Mouse (Mus musculus) small intestine, adult 2 months (tissue): Measurements from ENCODE around the gene Olfr491. TPM values are rescaled to one million over a fixed set of nuclear protein-coding genes. Genes with fewer than 3 reads are reported as not detected.

Source experiments
- H3K27ac ChIP-seq: fragments of 200-500 bp; 2 replicates; pipeline ENCODE4 v1.5.1; 2012; ENCODE audit warnings: low read depth, low read length, control low read depth, inconsistent platforms; ENCODE audit not compliant: insufficient read depth
- H3K27me3 ChIP-seq: fragments of 200-500 bp; 2 replicates; pipeline ENCODE4 v1.6.1; 2012; ENCODE audit warnings: mild to moderate bottlenecking, moderate library complexity, low read length, inconsistent platforms; ENCODE audit not compliant: control insufficient read depth, insufficient read depth
- H3K36me3 ChIP-seq: fragments of 200-500 bp; 2 replicates; pipeline ENCODE4 v1.6.1; 2012; ENCODE audit warnings: mild to moderate bottlenecking, low read length, control low read depth, inconsistent platforms; ENCODE audit not compliant: control insufficient read depth, insufficient read depth
- H3K4me1 ChIP-seq: fragments of 200-500 bp; 2 replicates; pipeline ENCODE4 v1.6.1; 2012; ENCODE audit warnings: low read length, inconsistent platforms, mixed read lengths; ENCODE audit not compliant: control insufficient read depth, insufficient read depth, insufficient read length
- H3K4me3 ChIP-seq: fragments of 200-500 bp; 2 replicates; pipeline ENCODE4 v1.5.1; 2012; ENCODE audit warnings: low read depth, mild to moderate bottlenecking, control low read depth, inconsistent platforms, low read length, moderate library complexity
- CTCF ChIP-seq: fragments of 200-500 bp; IDR thresholded peaks from 2 replicates; pipeline ENCODE4 v1.5.1; 2012; ENCODE audit warnings: low read depth, mild to moderate bottlenecking, control low read depth, inconsistent platforms, low read length, moderate library complexity, mixed read lengths; ENCODE audit not compliant: insufficient replicate concordance, insufficient read length; ENCODE audit errors: extremely low read depth
- POLR2A ChIP-seq: fragments of 200-500 bp; IDR thresholded peaks from 2 replicates; pipeline ENCODE4 v1.6.1; 2012; ENCODE audit warnings: low read depth, mild to moderate bottlenecking, control low read depth, inconsistent platforms, low read length, moderate library complexity
- WGBS: fragments of 180-500 bp; shearing (Covaris S2); methylation state at CpG from one replicate; pipeline ENCODE4 v1.1.7; 2018; 5-methylcytosine and 5-hydroxymethylcytosine counted together
- polyA plus RNA-seq: library from polyadenylated mRNA; depleted of rRNA; stranded (reverse); fragments of >200 nt; gene quantifications from 2 replicates; pipeline ENCODE4 v1.2.3, GENCODE M21; 2012; rRNA removed

The Olfr491 gene
- not detected in 2 replicates for polyA plus RNA-seq

GRCm38 (mm10) chr7:108313151-108313550 is at the start of gene Olfr491:
TSS of gene Olfr491 (plus strand) at chr7:108313451.
- no peaks in the 10 kb centered on the region for H3K4me1 ChIP-seq
- TF ChIP-seq POLR2A = no peak
- TF ChIP-seq CTCF = no peak
- H3K36me3 ChIP-seq = no peaks in the 10 kb centered on the region
- H3K27me3 ChIP-seq = no peaks in the 10 kb centered on the region
- H3K27ac ChIP-seq = no peak within 1 kb of the TSS
- 41% methylated on average over 1 of the region's 1 CpGs for WGBS
- no peak within 1 kb of the TSS for H3K4me3 ChIP-seq

- Histone ChIP-seq H3K4me3 (no peak within 1 kb of the TSS), H3K27ac (no peak within 1 kb of the TSS), H3K36me3 (no peaks in the 10 kb centered on the region), H3K27me3 (no peaks in the 10 kb centered on the region), H3K4me1 (no peaks in the 10 kb centered on the region)
- TF ChIP-seq CTCF (no peak), POLR2A (no peak)
These were observed 24.4 kb upstream of the Olfr491 start, which contains the start of gene Olfr490 for GRCm38 (mm10) chr7:108288834-108289233. TSS of gene Olfr490 (minus strand) at chr7:108288934.

GRCm38 (mm10) chr7:108323574-108323973 is 10.3 kb downstream of the Olfr491 start, which contains the start of gene Olfr492:
TSS of gene Olfr492 (minus strand) at chr7:108323674.
- Histone ChIP-seq H3K27me3 (no peaks in the 10 kb centered on the region), H3K27ac (no peak within 1 kb of the TSS), H3K4me1 (no peaks in the 10 kb centered on the region), H3K36me3 (no peaks in the 10 kb centered on the region), H3K4me3 (no peak within 1 kb of the TSS)
- no peak for TF ChIP-seq POLR2A
- TF ChIP-seq CTCF = no peak
- 62% methylated on average over 2 of the region's 2 CpGs for WGBS

GRCm38 (mm10) chr7:108346879-108347278 is 33.6 kb downstream of the Olfr491 start, which contains the start of gene Olfr493:
TSS of gene Olfr493 (minus strand) at chr7:108346979.
- TF ChIP-seq CTCF (no peak), POLR2A (no peak)
- H3K36me3 ChIP-seq = no peaks in the 10 kb centered on the region
- H3K27me3 ChIP-seq = no peaks in the 10 kb centered on the region
- no peak within 1 kb of the TSS for H3K4me3 ChIP-seq
- no peaks in the 10 kb centered on the region for H3K4me1 ChIP-seq
- no peak within 1 kb of the TSS for H3K27ac ChIP-seq
- WGBS = 52% methylated on average over 1 of the region's 1 CpGs

- TF ChIP-seq CTCF = no peak
- TF ChIP-seq POLR2A = no peak
- Histone ChIP-seq H3K4me1 (no peaks in the 10 kb centered on the region), H3K27me3 (no peaks in the 10 kb centered on the region), H3K36me3 (no peaks in the 10 kb centered on the region), H3K4me3 (no peak within 1 kb of the TSS), H3K27ac (no peak within 1 kb of the TSS)
- 71% methylated on average over 3 of the region's 3 CpGs for WGBS
These were observed 51.8 kb downstream of the Olfr491 start, which contains the start of gene Olfr494 for GRCm38 (mm10) chr7:108365035-108365434. TSS of gene Olfr494 (plus strand) at chr7:108365335.

Other genes starting within 250 kb of the Olfr491 start
- gene Olfr480, start 246.1 kb upstream of the Olfr491 start, polyA plus RNA-seq = not detected in 2 replicates
- gene Olfr481, start 233.6 kb upstream of the Olfr491 start, polyA plus RNA-seq = not detected in 2 replicates
- gene Olfr482, start 215.9 kb upstream of the Olfr491 start, polyA plus RNA-seq = not detected in 2 replicates
- gene Olfr483, start 212.6 kb upstream of the Olfr491 start, polyA plus RNA-seq = not detected in 2 replicates
- not detected in 2 replicates for gene Olfr484, start 186.0 kb upstream of the Olfr491 start, polyA plus RNA-seq
- gene Olfr485, start 153.6 kb upstream of the Olfr491 start, polyA plus RNA-seq = not detected in 2 replicates
- not detected in 2 replicates for gene Olfr486, start 140.7 kb upstream of the Olfr491 start, polyA plus RNA-seq
- gene Olfr487, start 98.8 kb upstream of the Olfr491 start, polyA plus RNA-seq = not detected in 2 replicates
- gene Olfr488, start 55.1 kb upstream of the Olfr491 start, polyA plus RNA-seq = not detected in 2 replicates
- not detected in 2 replicates for gene Olfr490, start 24.5 kb upstream of the Olfr491 start, polyA plus RNA-seq
- gene Olfr492, start 10.2 kb downstream of the Olfr491 start, polyA plus RNA-seq = not detected in 2 replicates
- gene Olfr493, start 33.5 kb downstream of the Olfr491 start, polyA plus RNA-seq = not detected in 2 replicates
- not detected in 2 replicates for gene Olfr494, start 51.9 kb downstream of the Olfr491 start, polyA plus RNA-seq
- not detected in 2 replicates for gene Olfr495, start 79.7 kb downstream of the Olfr491 start, polyA plus RNA-seq
- gene Olfr497, start 107.0 kb downstream of the Olfr491 start, polyA plus RNA-seq = not detected in 2 replicates
- gene Olfr498, start 151.9 kb downstream of the Olfr491 start, polyA plus RNA-seq = not detected in 2 replicates
- not detected in 2 replicates for gene Olfr502, start 211.6 kb downstream of the Olfr491 start, polyA plus RNA-seq
- gene Olfr503, start 231.1 kb downstream of the Olfr491 start, polyA plus RNA-seq = not detected in 2 replicates